Mouse (Mus musculus): ENCODE results near the gene Gm13288. TPM values are rescaled to one million over a fixed set of nuclear protein-coding genes. Genes with fewer than 3 reads are reported as not detected.
A peak's percentile ranks its signal among the peaks of the same experiment; 100 is the strongest.
"Not testable (repeated sequence)": the region's sequence is repeated elsewhere in the genome, so short reads cannot be mapped to it uniquely, and the experiment has no call there.

Gene Gm13288
- polyA plus RNA-seq, 1 experiment from 2014 or later, result 0.09 TPM

GRCm38 (mm10) chr4:88788402-88788801, 16.9 kb upstream of the Gm13288 start, which contains the start of gene Gm13277:
Gm13277 (plus strand) TSS chr4:88788632.
- H3K4me1 ChIP-seq (ENCODE audit: insufficient read depth); H3K27me3 ChIP-seq (ENCODE audit: insufficient read depth, low read length); DNase-seq; H3K27ac ChIP-seq (ENCODE audit: low read depth); H3K9ac ChIP-seq; H3K9me3 ChIP-seq (ENCODE audit: low read depth, low read length); ATAC-seq (ENCODE audit: insufficient read depth); H3K4me2 ChIP-seq; H3K4me3 ChIP-seq (ENCODE audit: low read depth, low read length); H3K36me3 ChIP-seq (ENCODE audit: insufficient read depth): not testable (repeated sequence)
- peak; percentile 64 for TF ChIP-seq CTCF (IDR thresholded peaks at IDR 0.05; ENCODE audit: low read depth)
- WGBS, result no CpG with 5 or more reads among the region's 28 CpGs

GRCm38 (mm10) chr4:88791250-88791649, 14.1 kb upstream of the Gm13288 start, which contains the start of gene Gm13278:
Gm13278 (plus strand) TSS chr4:88791550.
- H3K27ac ChIP-seq (ENCODE audit: low read depth), result not testable (repeated sequence)

GRCm38 (mm10) chr4:88793936-88794675, 11.2 kb upstream of the Gm13288 start, which contains the start of gene Gm13275:
Gm13275 (plus strand) TSS chr4:88794487.
- H3K4me1 ChIP-seq (ENCODE audit: insufficient read depth); H3K4me2 ChIP-seq; H3K4me3 ChIP-seq (ENCODE audit: low read depth, low read length); H3K27me3 ChIP-seq (ENCODE audit: insufficient read depth, low read length); H3K27ac ChIP-seq (ENCODE audit: low read depth); DNase-seq; H3K9ac ChIP-seq; H3K9me3 ChIP-seq (ENCODE audit: low read depth, low read length); ATAC-seq (ENCODE audit: insufficient read depth); H3K36me3 ChIP-seq (ENCODE audit: insufficient read depth): not testable (repeated sequence)
- WGBS, result 0% methylated on average over 8 of the region's 52 CpGs
- peak; percentile 45; the same call in 1 of the 2 replicates for TF ChIP-seq CTCF (IDR thresholded peaks at IDR 0.05; ENCODE audit: low read depth)

More at GRCm38 (mm10) chr4:88791250-88791649, 14.1 kb upstream of the Gm13288 start, which contains the start of gene Gm13278:
- not testable (repeated sequence) for DNase-seq; H3K4me1 ChIP-seq (ENCODE audit: insufficient read depth); ATAC-seq (ENCODE audit: insufficient read depth); H3K27me3 ChIP-seq (ENCODE audit: insufficient read depth, low read length); H3K9me3 ChIP-seq (ENCODE audit: low read depth, low read length); H3K9ac ChIP-seq; H3K36me3 ChIP-seq (ENCODE audit: insufficient read depth); H3K4me2 ChIP-seq; H3K4me3 ChIP-seq (ENCODE audit: low read depth, low read length)
- no CpG with 5 or more reads among the region's 28 CpGs for WGBS

GRCm38 (mm10) chr4:88797097-88797496, 8.2 kb upstream of the Gm13288 start, which contains the start of gene Gm13279:
Gm13279 (plus strand) TSS chr4:88797397.
- ATAC-seq (ENCODE audit: insufficient read depth); H3K4me2 ChIP-seq; H3K4me3 ChIP-seq (ENCODE audit: low read depth, low read length); H3K27me3 ChIP-seq (ENCODE audit: insufficient read depth, low read length); H3K36me3 ChIP-seq (ENCODE audit: insufficient read depth); H3K9me3 ChIP-seq (ENCODE audit: low read depth, low read length); H3K27ac ChIP-seq (ENCODE audit: low read depth); DNase-seq; H3K4me1 ChIP-seq (ENCODE audit: insufficient read depth); H3K9ac ChIP-seq: not testable (repeated sequence)
- WGBS, result no CpG with 5 or more reads among the region's 28 CpGs

GRCm38 (mm10) chr4:88799365-88799764, 6.0 kb upstream of the Gm13288 start, which contains the start of gene Gm13285:
Gm13285 (plus strand) TSS chr4:88799665.
- not testable (repeated sequence) for DNase-seq; H3K27ac ChIP-seq (ENCODE audit: low read depth); H3K27me3 ChIP-seq (ENCODE audit: insufficient read depth, low read length); ATAC-seq (ENCODE audit: insufficient read depth); H3K4me2 ChIP-seq; H3K4me3 ChIP-seq (ENCODE audit: low read depth, low read length); H3K4me1 ChIP-seq (ENCODE audit: insufficient read depth); H3K9me3 ChIP-seq (ENCODE audit: low read depth, low read length); H3K36me3 ChIP-seq (ENCODE audit: insufficient read depth); H3K9ac ChIP-seq
- WGBS, result 11% methylated on average over 4 of the region's 7 CpGs

GRCm38 (mm10) chr4:88802954-88803353, 2.4 kb upstream of the Gm13288 start, which contains the start of gene Gm13287:
Gm13287 (plus strand) TSS chr4:88803254.
- H3K36me3 ChIP-seq (ENCODE audit: insufficient read depth); H3K4me1 ChIP-seq (ENCODE audit: insufficient read depth); H3K27ac ChIP-seq (ENCODE audit: low read depth); DNase-seq; ATAC-seq (ENCODE audit: insufficient read depth); H3K4me3 ChIP-seq (ENCODE audit: low read depth, low read length); H3K9me3 ChIP-seq (ENCODE audit: low read depth, low read length); H3K27me3 ChIP-seq (ENCODE audit: insufficient read depth, low read length); H3K9ac ChIP-seq: not testable (repeated sequence)
- no CpG with 5 or more reads among the region's 29 CpGs for WGBS
- 0 out of 2 replicates have a peak within 1 kb of the TSS, but pooled peaks have one; percentile 25 for H3K4me2 ChIP-seq

- not testable (repeated sequence) for H3K4me3 ChIP-seq (ENCODE audit: low read depth, low read length); H3K4me1 ChIP-seq (ENCODE audit: insufficient read depth); ATAC-seq (ENCODE audit: insufficient read depth); H3K36me3 ChIP-seq (ENCODE audit: insufficient read depth); H3K27ac ChIP-seq (ENCODE audit: low read depth); H3K9me3 ChIP-seq (ENCODE audit: low read depth, low read length); H3K4me2 ChIP-seq; DNase-seq; H3K9ac ChIP-seq; H3K27me3 ChIP-seq (ENCODE audit: insufficient read depth, low read length)
- WGBS, result 3% methylated on average over 6 of the region's 34 CpGs
Observed at GRCm38 (mm10) chr4:88805761-88806160, 430 bp downstream of the Gm13288 start.

Measured in lung, embryonic 14.5 days (tissue).